Mouse (Mus musculus) kidney, postnatal 0 days (tissue): ENCODE measurements around the gene Pgf. TPM values are rescaled to one million over a fixed set of nuclear protein-coding genes. Genes with fewer than 3 reads are reported as not detected.

Experiments used
- ATAC-seq: fragments of 200-750 bp; cut with Nextera tagmentation; replicated peaks from 2 replicates; pipeline ENCODE4 v1.8.0; 2017; ENCODE audit warnings: low read depth, moderate number of reproducible peaks, moderate TSS enrichment, moderate library complexity; ENCODE audit not compliant: low FRiP score
- DNase-seq: peaks from one replicate; pipeline ENCODE4 v3.0.0-alpha.2; 2016; ENCODE audit warnings: low spot score
- H3K27ac ChIP-seq: fragments of 300-500 bp; sonication (generic); 2 replicates; pipeline ENCODE4 v1.5.1; 2014; ENCODE audit warnings: mild to moderate bottlenecking
- H3K27me3 ChIP-seq: fragments of 300-500 bp; sonication (generic); 2 replicates; pipeline ENCODE4 v1.6.1; 2014; ENCODE audit warnings: low read length, mixed read lengths; ENCODE audit not compliant: insufficient read depth
- H3K36me3 ChIP-seq: fragments of 300-500 bp; sonication (generic); 2 replicates; pipeline ENCODE4 v1.6.1; 2014; ENCODE audit warnings: low read length, mixed read lengths; ENCODE audit not compliant: insufficient read depth
- H3K4me1 ChIP-seq: fragments of 300-500 bp; sonication (generic); replicated peaks from 2 replicates; pipeline ENCODE4 v1.6.1; 2014; ENCODE audit warnings: antibody characterized with exemption, low read length, mixed read lengths; ENCODE audit not compliant: insufficient read depth
- H3K4me2 ChIP-seq: fragments of 300-500 bp; sonication (generic); 2 replicates; pipeline ENCODE4 v1.6.1; 2014; ENCODE audit warnings: mild to moderate bottlenecking, low read length, moderate library complexity, mixed read lengths
- H3K4me3 ChIP-seq: fragments of 300-500 bp; sonication (generic); replicated peaks from 2 replicates; pipeline ENCODE4 v1.5.1; 2014; ENCODE audit warnings: low read depth, low read length
- H3K9ac ChIP-seq: fragments of 300-500 bp; sonication (generic); 2 replicates; pipeline ENCODE4 v1.6.1; 2014; ENCODE audit warnings: low read depth, low read length
- H3K9me3 ChIP-seq: fragments of 300-500 bp; sonication (generic); replicated peaks from 2 replicates; pipeline ENCODE4 v1.6.1; 2016; ENCODE audit warnings: low read length, inconsistent platforms, mixed read lengths
- CTCF ChIP-seq: IDR thresholded peaks from 2 replicates; pipeline ENCODE4 v1.5.1; 2016; ENCODE audit warnings: antibody characterized with exemption, low read depth, mild to moderate bottlenecking, moderate library complexity
- whole genome bisulfite sequencing: fragments of 180-500 bp; shearing (Covaris S2); extraction: QIAGEN DNeasy Blood & Tissue Kit; methylation state at CpG from one replicate; pipeline ENCODE4 v1.1.7; 2014; 5-methylcytosine and 5-hydroxymethylcytosine counted together
- polyA plus RNA-seq: library from polyadenylated mRNA; unstranded; fragments of >200 nt; fragmentation: Nextera tagmentation; extraction: Ambion mirVana; gene quantifications from 2 replicates; pipeline ENCODE4 v1.2.1, GENCODE M21; 2015

Pgf gene
- polyA plus RNA-seq = 5.6 and 6.1 TPM in 2 replicates

GRCm38 (mm10) chr12:85177740-85178239, at the start of gene Pgf:
Pgf (minus strand) TSS chr12:85177790.
- Histone ChIP-seq H3K27me3 (no peaks in the 10 kb centered on the region; the same call in 1 of the 2 replicates), H3K9me3 (no peaks in the 10 kb centered on the region), H3K4me2 (peak within 1 kb of the TSS; percentile 62), H3K27ac (no peak within 1 kb of the TSS), H3K4me3 (peak within 1 kb of the TSS; percentile 31), H3K4me1 (peaks cover 31% of the 10 kb centered on the region), H3K36me3 (no peaks in the 10 kb centered on the region), H3K9ac (peak within 1 kb of the TSS; percentile 47)
- no peak for TF ChIP-seq CTCF
- ATAC-seq (no peak), DNase-seq (no peak)
- 68% methylated on average over 10 of the region's 10 CpGs for WGBS

DNA sequence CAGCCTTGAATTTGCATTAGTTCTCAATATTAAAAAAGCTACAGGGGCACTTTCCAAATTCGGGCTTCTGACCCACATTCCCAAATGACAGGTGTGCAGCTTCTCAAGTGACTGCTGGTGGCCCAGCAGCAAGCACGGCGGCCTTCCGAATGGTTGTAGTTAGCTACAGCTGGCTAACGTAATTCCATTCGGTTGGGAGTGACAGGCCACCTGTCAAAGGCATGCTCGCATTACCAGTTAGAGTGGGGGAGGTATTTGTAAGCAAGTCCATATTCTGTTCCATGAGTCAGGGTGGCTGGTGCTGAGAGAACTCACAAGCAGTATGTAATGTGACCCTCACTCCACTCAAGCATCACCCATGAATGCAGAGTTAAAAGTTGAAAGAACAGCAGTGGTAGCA, 49.6 kb upstream of the Pgf start:
- no peak overlapping the region for H3K4me2 ChIP-seq
- H3K4me1 ChIP-seq = 0 out of 2 replicates have a peak, but pooled peaks cover 9% of the 10 kb centered on the region
- H3K9me3 ChIP-seq = no peaks in the 10 kb centered on the region
- peak; percentile 79 for ATAC-seq
- no peaks in the 10 kb centered on the region for H3K27me3 ChIP-seq
- no peak overlapping the region for H3K4me3 ChIP-seq
- peak; percentile 84 for DNase-seq
- peaks cover 38% of the 10 kb centered on the region for H3K36me3 ChIP-seq
- 22% methylated on average over 7 of the region's 7 CpGs for WGBS
- H3K27ac ChIP-seq = peak overlapping the region; percentile 47; the same call in 1 of the 2 replicates
- no peak for TF ChIP-seq CTCF
- H3K9ac ChIP-seq = no peak overlapping the region

DNA sequence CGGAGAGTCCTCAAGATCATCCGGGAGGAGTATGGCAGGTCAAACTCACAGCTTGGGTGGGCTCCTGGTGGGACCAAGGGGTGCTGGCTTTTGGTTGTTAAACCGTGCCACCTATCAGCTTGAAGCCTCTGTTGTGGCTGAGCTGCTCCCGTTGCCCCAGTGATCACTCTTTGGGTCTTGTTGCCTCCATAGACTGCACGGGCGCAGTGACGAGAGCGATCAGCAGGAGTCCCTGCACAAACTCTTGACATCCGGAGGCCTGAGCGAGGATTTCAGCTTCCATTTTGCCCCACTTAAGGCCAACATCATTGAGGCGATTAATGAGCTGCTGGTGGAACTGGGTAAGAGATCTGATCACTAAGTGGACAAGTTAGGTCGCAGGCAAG, 42.3 kb upstream of the Pgf start:
- Histone ChIP-seq H3K4me2 (peak overlapping the region; percentile 66), H3K9ac (peak overlapping the region; percentile 58), H3K36me3 (peaks cover 30% of the 10 kb centered on the region), H3K4me1 (no peaks in the 10 kb centered on the region; the same call in 1 of the 2 replicates), H3K4me3 (peak overlapping the region; percentile 68), H3K27me3 (no peaks in the 10 kb centered on the region), H3K9me3 (no peaks in the 10 kb centered on the region), H3K27ac (peak overlapping the region; percentile 61; the same call in 1 of the 2 replicates)
- ATAC-seq (no peak), DNase-seq (peak; percentile 38)
- peak; percentile 22; the same call in 1 of the 2 replicates for TF ChIP-seq CTCF
- 2% methylated on average over 12 of the region's 12 CpGs for WGBS

- TF ChIP-seq CTCF = no peak
- peak; percentile 99 for DNase-seq
- peak within 1 kb of the TSS; percentile 66 for H3K4me2 ChIP-seq
- WGBS = under 1% methylated on average over 54 of the region's 54 CpGs
- peak; percentile 100 for ATAC-seq
- H3K27ac ChIP-seq = peak within 1 kb of the TSS; percentile 61; the same call in 1 of the 2 replicates
- peaks cover 24% of the 10 kb centered on the region for H3K36me3 ChIP-seq
- H3K27me3 ChIP-seq = no peaks in the 10 kb centered on the region
- H3K9ac ChIP-seq = peak within 1 kb of the TSS; percentile 58
- H3K4me3 ChIP-seq = peak within 1 kb of the TSS; percentile 68
- no peaks in the 10 kb centered on the region for H3K9me3 ChIP-seq
- H3K4me1 ChIP-seq = no peaks in the 10 kb centered on the region; the same call in 1 of the 2 replicates
Measured at GRCm38 (mm10) chr12:85219236-85219904, 41.8 kb upstream of the Pgf start, which contains the start of gene Eif2b2. Eif2b2 (plus strand) TSS chr12:85219481.

DNA sequence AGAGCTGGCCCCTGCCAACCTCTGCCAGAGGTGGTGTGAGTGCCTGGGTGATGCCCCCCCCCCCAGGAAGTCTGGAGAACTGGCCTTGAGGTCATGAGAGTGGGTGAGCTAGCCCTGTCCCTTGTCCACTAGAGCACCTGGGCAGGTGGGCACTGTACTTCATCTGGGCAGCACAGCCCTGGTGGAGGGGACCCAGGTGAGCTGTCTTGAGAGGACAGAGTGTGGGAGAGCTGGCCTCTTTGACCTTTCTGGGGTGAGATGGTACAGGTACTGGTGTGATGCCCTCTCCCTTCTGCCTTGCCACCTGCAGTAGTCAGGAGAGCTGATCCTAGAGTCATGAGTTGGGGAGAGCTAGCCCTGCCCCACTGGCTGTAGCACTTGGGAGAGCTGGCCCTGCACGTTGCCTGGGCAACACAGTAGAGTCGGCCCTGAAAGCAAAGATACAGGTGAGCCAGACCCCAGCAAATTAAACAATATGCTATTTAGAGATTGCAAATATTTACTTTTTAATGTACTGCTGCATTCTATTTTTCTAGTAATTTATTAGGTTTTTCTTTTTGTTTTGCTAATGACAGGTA, 40.2 kb upstream of the Pgf start:
- Histone ChIP-seq H3K9ac (no peak overlapping the region), H3K4me1 (no peaks in the 10 kb centered on the region; the same call in 1 of the 2 replicates), H3K27ac (no peak overlapping the region), H3K4me2 (no peak overlapping the region), H3K9me3 (no peaks in the 10 kb centered on the region), H3K36me3 (peaks cover 9% of the 10 kb centered on the region), H3K27me3 (no peaks in the 10 kb centered on the region), H3K4me3 (no peak overlapping the region)
- WGBS = 77% methylated on average over 2 of the region's 2 CpGs
- ATAC-seq = no peak
- no peak for TF ChIP-seq CTCF
- DNase-seq = no peak

GRCm38 (mm10) chr12:85215031-85215430, 37.4 kb upstream of the Pgf start:
- DNase-seq = no peak
- Histone ChIP-seq H3K9me3 (no peaks in the 10 kb centered on the region), H3K27ac (no peak overlapping the region), H3K36me3 (no peaks in the 10 kb centered on the region), H3K4me2 (no peak overlapping the region), H3K9ac (no peak overlapping the region), H3K27me3 (no peaks in the 10 kb centered on the region), H3K4me3 (no peak overlapping the region), H3K4me1 (no peaks in the 10 kb centered on the region; the same call in 1 of the 2 replicates)
- no peak for ATAC-seq
- TF ChIP-seq CTCF = no peak
- WGBS = 80% methylated on average over 5 of the region's 5 CpGs
